Mouse (Mus musculus): ENCODE data around the gene Usp9x. TPM values are rescaled to one million over a fixed set of nuclear protein-coding genes. Genes with fewer than 3 reads are reported as not detected.

Gene Usp9x
- polyA plus RNA-seq, 1 experiment = 5.4 TPM

DNA sequence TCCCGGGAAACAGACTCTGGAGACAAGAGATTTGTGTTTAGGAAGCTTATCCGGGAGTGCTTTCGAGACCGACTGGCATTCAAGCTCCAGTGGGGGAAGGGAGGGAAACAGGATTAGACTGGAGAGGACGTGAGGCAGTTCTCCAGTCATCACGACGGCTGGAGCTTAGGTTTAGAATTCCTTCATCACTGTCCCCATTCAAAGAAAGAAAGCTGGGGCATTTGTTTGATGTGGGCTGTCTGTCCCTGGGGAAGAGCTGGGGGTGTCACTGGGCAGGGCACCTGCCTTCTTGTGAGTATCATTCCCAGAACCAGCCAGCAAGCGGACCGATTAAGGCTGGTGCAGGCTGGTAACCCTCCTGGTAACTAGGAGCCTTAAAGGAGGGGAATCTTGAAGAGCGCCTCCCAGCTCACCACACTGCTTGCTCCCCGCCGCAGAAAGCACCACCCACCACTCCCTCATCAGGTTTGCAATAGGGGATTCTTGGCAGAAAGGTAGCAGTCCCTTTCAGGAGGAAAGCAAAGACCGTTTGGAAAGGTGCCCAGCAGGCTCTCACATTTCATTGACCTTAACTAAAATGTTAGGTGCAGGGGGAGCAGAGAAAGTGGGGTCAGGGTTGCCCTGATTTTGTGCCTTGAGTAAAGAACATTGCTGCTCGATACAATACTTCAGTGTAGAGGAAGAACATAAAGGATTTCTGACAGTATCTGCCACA, 23.5 kb upstream of the Usp9x start:
- H3K27ac ChIP-seq (ENCODE audit: insufficient read depth, low read depth, low read length) = no peak overlapping the region
- no peaks in the 10 kb centered on the region for H3K36me3 ChIP-seq (ENCODE audit: control insufficient read depth, insufficient read depth, low read length)
- TF ChIP-seq CTCF (IDR thresholded peaks at IDR 0.05; ENCODE audit: extremely low read depth, insufficient read length, insufficient replicate concordance, low read depth, low read length) = no peak
- no peak for TF ChIP-seq POLR2A (IDR thresholded peaks at IDR 0.05; ENCODE audit: low read depth, low read length)
- no peaks in the 10 kb centered on the region; the same call in 1 of the 2 replicates for H3K27me3 ChIP-seq (ENCODE audit: control insufficient read depth, insufficient read depth, low read length)
- WGBS = 24% methylated on average over 14 of the region's 14 CpGs
- H3K4me3 ChIP-seq (ENCODE audit: low read depth, low read length) = peak overlapping the region; percentile 35
- H3K4me1 ChIP-seq (ENCODE audit: control insufficient read depth, insufficient read depth, insufficient read length, low read length) = no peaks in the 10 kb centered on the region

DNA sequence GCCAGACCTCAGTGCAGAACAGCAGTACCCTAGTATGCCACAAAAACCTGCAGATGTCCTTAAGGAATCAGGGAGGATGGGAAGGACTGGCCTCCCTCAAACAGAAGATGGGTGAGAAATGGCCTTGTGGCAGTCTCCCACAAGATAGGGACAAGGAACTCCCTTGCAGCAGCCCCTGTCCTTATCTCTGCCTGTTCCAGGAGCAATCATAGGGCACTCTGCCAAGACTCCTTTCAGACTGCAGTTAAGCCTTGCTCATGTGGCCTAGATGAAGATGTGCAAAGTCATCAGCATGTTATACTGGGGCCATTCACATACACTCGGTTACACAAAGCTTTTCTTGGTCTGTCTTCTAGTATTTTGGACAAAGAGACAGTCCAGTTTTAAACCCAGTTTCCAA, 16.7 kb upstream of the Usp9x start:
- TF ChIP-seq POLR2A (IDR thresholded peaks at IDR 0.05; ENCODE audit: low read depth, low read length) (no peak), CTCF (IDR thresholded peaks at IDR 0.05; ENCODE audit: extremely low read depth, insufficient read length, insufficient replicate concordance, low read depth, low read length) (no peak)
- Histone ChIP-seq H3K27ac (ENCODE audit: insufficient read depth, low read depth, low read length) (no peak overlapping the region), H3K4me1 (ENCODE audit: control insufficient read depth, insufficient read depth, insufficient read length, low read length) (peaks cover 2% of the 10 kb centered on the region; the same call in 1 of the 2 replicates), H3K4me3 (ENCODE audit: low read depth, low read length) (no peak overlapping the region), H3K27me3 (ENCODE audit: control insufficient read depth, insufficient read depth, low read length) (no peaks in the 10 kb centered on the region), H3K36me3 (ENCODE audit: control insufficient read depth, insufficient read depth, low read length) (no peaks in the 10 kb centered on the region)
- WGBS = 28% methylated on average over 1 of the region's 1 CpGs

DNA sequence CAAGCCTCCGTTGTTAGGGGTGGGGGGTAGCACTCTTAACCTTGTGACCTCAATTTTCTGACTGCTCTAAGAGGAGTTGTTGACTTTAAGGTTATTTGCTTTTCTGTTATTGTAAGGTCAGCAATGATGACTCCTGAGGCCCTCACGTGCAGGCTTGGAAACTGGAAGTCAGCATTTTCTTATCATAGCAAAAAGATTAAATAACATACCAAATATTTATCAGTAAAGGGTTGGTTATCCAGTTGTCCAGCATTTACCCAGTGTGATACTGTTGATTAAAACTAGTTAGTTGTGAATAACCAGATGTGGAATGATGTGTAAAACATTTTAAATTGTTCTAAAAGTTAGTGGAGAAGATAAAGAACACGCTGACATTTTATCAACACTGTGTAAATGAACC, 9.3 kb upstream of the Usp9x start:
- 52% methylated on average over 3 of the region's 3 CpGs for WGBS
- H3K4me3 ChIP-seq (ENCODE audit: low read depth, low read length) = no peak overlapping the region
- no peaks in the 10 kb centered on the region for H3K4me1 ChIP-seq (ENCODE audit: control insufficient read depth, insufficient read depth, insufficient read length, low read length)

DNA sequence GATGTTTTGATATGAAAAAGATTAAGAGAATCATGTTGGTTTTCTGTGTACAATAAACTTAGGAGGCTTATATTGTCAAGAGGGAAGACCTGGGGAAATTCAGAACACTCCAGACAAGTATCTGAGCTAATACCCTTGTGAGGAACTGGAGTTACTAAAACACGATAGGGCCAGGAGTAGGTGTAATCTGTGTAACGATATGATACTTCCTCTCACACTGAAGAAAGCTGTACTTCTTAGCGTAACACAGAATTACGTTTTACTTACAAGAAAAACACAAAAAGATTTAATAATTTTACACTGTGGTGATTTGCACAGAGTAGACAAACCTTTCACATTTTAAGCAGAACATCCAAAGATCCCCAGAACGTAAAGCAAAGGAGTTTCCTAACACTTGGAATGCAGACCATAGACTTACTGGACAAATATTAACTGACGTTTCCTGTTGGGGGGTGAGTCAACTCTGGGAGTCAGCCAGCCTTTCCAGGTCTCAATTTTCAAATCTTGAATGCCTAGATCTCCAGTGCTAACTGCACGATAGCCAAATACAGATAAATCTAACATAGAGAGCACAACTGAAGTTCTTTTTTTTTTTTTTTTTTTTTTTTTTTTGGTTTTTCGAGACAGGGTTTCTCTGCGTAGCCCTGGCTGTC, 6.9 kb upstream of the Usp9x start:
- Histone ChIP-seq H3K36me3 (ENCODE audit: control insufficient read depth, insufficient read depth, low read length) (no peaks in the 10 kb centered on the region), H3K4me3 (ENCODE audit: low read depth, low read length) (no peak overlapping the region), H3K27ac (ENCODE audit: insufficient read depth, low read depth, low read length) (no peak overlapping the region), H3K27me3 (ENCODE audit: control insufficient read depth, insufficient read depth, low read length) (no peaks in the 10 kb centered on the region), H3K4me1 (ENCODE audit: control insufficient read depth, insufficient read depth, insufficient read length, low read length) (no peaks in the 10 kb centered on the region)
- 77% methylated on average over 7 of the region's 9 CpGs for WGBS
- no peak for TF ChIP-seq CTCF (IDR thresholded peaks at IDR 0.05; ENCODE audit: extremely low read depth, insufficient read length, insufficient replicate concordance, low read depth, low read length)
- TF ChIP-seq POLR2A (IDR thresholded peaks at IDR 0.05; ENCODE audit: low read depth, low read length) = no peak

More for the DNA sequence above, 9.3 kb upstream of the Usp9x start:
- H3K36me3 ChIP-seq (ENCODE audit: control insufficient read depth, insufficient read depth, low read length) = no peaks in the 10 kb centered on the region
- no peak for TF ChIP-seq POLR2A (IDR thresholded peaks at IDR 0.05; ENCODE audit: low read depth, low read length)
- no peak for TF ChIP-seq CTCF (IDR thresholded peaks at IDR 0.05; ENCODE audit: extremely low read depth, insufficient read length, insufficient replicate concordance, low read depth, low read length)
- H3K27me3 ChIP-seq (ENCODE audit: control insufficient read depth, insufficient read depth, low read length) = no peaks in the 10 kb centered on the region
- no peak overlapping the region for H3K27ac ChIP-seq (ENCODE audit: insufficient read depth, low read depth, low read length)

DNA sequence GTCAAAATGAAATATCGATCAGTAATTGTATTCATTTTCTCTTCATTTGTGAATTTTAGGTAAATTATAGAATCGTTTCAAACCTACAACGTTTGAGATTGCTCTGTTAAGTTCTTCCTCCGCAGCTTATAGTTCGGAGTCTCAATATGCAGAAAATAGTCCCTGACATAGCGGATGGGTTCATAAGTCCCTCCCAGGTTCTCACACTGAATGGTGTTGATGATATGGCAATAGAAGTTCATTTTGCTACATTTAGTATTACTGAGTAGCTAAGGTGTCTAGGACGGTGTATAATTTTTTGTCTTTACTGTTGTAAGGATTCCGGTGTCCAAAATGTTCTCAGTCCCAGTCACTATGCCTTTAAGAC, 1.1 kb upstream of the Usp9x start:
- WGBS = 18% methylated on average over 8 of the region's 8 CpGs
- no peak for TF ChIP-seq CTCF (IDR thresholded peaks at IDR 0.05; ENCODE audit: extremely low read depth, insufficient read length, insufficient replicate concordance, low read depth, low read length)
- no peak for TF ChIP-seq POLR2A (IDR thresholded peaks at IDR 0.05; ENCODE audit: low read depth, low read length)
- no peaks in the 10 kb centered on the region for H3K27me3 ChIP-seq (ENCODE audit: control insufficient read depth, insufficient read depth, low read length)
- peak overlapping the region; percentile 92 for H3K4me3 ChIP-seq (ENCODE audit: low read depth, low read length)
- no peaks in the 10 kb centered on the region for H3K4me1 ChIP-seq (ENCODE audit: control insufficient read depth, insufficient read depth, insufficient read length, low read length)
- peaks cover 1% of the 10 kb centered on the region; the same call in 1 of the 2 replicates for H3K36me3 ChIP-seq (ENCODE audit: control insufficient read depth, insufficient read depth, low read length)
- H3K27ac ChIP-seq (ENCODE audit: insufficient read depth, low read depth, low read length) = peak overlapping the region; percentile 97

DNA sequence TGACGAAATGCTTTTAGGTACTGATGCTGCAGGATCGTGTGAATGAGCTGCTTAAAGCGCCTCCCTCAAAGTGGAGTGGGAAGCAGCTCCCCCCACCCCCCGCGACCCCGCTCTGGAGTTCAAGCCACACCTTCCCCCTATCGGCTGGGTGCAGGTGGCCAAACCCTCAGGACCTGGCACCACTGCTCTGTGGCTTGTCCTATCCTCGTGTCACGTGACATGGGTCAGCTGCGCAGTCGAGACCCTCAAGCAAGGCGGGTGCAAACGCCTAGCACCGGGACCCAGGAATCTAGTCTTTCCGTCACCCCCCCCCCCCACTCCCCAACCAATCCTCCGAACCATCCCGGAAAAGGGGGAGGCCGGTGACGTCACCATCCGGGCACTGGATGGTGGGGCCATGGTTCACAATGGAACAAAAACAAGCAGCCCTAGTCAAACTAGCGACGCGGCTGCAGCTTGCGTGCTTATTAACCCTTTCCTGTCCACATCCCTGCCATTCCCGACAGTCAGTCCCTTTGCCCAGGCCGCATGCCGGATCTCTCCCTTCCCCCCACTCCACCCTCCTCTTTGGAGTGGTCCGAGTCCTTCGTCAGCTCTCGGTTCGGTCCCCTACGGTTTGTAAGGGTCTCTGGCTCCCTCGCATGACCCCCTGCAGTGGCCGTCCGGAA, 591 bp upstream of the Usp9x start:
- TF ChIP-seq CTCF (IDR thresholded peaks at IDR 0.05; ENCODE audit: extremely low read depth, insufficient read length, insufficient replicate concordance, low read depth, low read length) (no peak), POLR2A (IDR thresholded peaks at IDR 0.05; ENCODE audit: low read depth, low read length) (0 out of 2 replicates have a peak, but pooled peaks have one; percentile 30)
- Histone ChIP-seq H3K27me3 (ENCODE audit: control insufficient read depth, insufficient read depth, low read length) (no peaks in the 10 kb centered on the region), H3K27ac (ENCODE audit: insufficient read depth, low read depth, low read length) (peak overlapping the region; percentile 97), H3K36me3 (ENCODE audit: control insufficient read depth, insufficient read depth, low read length) (peaks cover 1% of the 10 kb centered on the region; the same call in 1 of the 2 replicates), H3K4me1 (ENCODE audit: control insufficient read depth, insufficient read depth, insufficient read length, low read length) (no peaks in the 10 kb centered on the region), H3K4me3 (ENCODE audit: low read depth, low read length) (peak overlapping the region; percentile 92)
- 13% methylated on average over 35 of the region's 35 CpGs for WGBS

All from small intestine, adult 2 months (tissue).